Mouse (Mus musculus) adrenal gland, postnatal 36 days (tissue): ENCODE data around the gene Alox12e. TPM values are rescaled to one million over a fixed set of nuclear protein-coding genes. Genes with fewer than 3 reads are reported as not detected.

Experiments
- DNase-seq, 2 experiments: peaks; one replicate each; pipeline ENCODE4 v3.0.0; 2021; ENCODE audit warnings: mixed read lengths in 1 of 2
- total RNA-seq, 2 experiments: library from RNA; stranded (reverse); gene quantifications; 2 replicates each; pipeline ENCODE4 v1.2.3; 2021

Alox12e gene
- total RNA-seq, 2 experiments from 2014 or later: not detected

DNA sequence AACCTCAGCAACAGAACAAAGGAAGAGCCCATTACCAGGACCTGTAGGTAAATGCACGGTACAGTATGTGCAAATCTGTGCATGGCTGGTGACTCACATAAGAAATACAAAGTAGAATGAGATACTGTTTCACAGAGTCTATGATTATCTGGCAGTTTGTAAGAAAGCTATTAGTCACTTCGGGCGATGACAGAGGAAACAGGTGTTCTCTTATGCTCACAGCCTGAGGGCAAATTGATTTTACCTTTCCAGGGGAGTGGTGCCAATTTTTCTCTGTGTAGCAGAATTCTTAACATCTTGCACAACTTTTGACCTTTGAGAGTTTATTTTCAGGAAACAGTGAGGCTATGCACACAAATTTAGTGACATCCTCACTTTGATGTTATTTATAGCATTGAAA is 37.7 kb downstream of the Alox12e start:
- DNase-seq: no peak

DNA sequence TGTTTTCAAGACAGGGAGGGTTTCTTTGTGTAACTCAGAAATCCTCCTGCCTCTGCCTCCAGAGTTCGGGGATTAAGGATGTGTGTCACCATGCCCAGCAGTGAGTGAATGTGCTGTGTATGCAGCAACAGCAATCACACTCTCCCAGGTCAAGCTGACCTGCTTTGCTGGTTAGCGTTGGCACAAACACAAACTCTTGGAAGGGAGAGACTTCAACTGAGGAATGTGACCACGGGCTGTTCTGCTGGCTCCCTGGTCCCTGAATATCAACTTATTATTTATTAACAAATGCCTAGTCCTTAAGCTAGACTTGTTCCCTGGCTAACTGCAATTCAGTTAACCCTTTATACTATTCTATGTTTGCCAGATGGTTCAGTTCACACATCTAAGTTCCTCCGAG is 38.8 kb downstream of the Alox12e start:
- no peak for DNase-seq

DNA sequence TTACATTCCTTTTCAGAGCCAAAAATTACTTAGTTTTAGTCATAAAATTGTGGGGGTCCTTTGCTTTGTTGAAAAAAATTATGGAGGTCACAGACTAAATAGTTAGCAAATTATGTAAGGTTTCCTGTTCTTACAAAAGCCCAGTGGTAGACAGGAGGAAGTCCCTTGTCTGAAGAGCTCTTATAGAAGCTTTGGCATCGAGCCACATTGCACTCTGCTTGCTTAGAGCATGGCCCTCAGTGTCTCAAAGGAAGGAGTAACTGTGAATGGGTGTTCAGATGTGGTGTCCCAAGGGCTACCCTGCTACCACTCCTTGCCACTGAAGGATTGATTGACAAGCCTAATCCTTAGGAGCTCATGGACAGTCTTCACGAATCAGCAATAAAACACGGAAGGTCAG is 42.0 kb downstream of the Alox12e start:
- no peak for DNase-seq

DNA sequence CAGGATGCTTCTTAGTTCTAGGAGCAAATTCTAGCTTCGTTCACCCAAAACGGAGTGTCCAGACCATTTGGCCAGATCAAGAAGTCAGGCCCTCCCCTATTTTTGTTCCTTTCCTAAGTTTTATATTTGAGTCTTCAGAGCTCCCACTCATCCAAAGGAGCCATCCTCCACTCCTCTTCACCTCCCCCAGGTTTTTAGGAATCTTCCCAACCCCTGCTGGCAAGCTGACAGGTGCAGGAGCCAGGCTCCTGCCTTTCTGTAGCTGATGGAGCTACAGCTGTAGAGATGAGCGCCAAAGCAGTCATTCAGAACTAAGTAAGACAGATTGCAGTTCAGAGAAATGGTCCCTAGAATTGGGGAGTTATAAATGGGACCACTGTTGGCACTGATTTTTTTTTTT is 43.5 kb downstream of the Alox12e start:
- no peak for DNase-seq

DNA sequence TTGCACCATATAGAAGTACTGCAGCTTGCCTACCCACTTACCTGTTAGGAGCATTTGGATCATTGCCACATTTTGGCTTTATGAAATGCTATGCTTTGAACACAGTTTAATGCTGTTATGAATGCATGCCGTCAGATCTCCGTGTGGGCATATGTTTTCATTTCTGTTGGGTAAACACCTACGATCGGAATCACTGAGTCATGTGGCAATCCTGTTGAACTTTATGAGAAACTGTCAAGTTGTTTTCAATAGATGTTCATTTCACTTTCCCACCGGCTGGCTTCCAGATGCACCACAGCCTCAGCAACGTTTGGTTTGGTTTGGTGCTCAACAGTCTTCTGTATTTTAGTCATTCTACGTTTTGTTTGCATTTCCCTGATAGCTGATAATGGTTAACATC is 50.8 kb downstream of the Alox12e start:
- DNase-seq: no peak

DNA sequence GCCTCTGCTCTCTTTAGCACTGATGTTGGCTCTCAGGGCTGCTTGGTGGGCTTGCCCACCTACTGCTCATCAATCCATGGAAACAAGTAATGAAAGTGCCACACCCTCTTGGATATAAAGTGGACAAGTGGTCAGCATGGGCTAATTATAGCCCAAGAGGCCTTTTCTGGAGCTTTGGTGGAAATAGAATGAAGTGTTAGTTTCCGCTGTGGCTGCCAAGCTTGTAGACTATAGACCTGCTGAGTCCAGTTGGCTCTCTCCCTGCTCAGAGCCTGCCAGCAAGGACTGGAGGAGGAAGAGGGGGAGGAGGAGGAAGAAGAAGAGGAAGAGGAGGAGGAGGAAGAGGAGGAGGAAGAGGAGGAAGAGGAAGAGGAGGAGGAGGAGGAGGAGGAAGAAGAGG is 56.0 kb downstream of the Alox12e start:
- no peak for DNase-seq

DNA sequence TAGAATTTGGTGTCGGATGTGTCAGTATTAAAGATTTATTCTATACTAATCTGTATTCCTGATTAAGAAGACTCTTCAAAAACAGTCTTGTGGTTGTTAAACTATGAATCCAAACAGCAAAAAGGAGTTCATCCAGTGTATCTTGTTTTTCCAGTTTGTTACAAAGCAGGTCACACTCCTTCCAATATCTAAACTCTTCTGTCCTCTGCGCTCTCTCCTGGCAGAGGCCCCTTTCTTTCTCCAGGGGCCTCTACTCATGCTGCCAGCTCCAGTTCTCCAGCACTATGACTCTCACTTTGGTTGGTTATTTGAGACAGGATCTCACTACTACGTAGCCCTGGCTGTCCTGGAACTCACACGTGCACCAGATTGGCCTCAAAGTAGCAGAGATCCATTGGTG is 56.6 kb downstream of the Alox12e start:
- no peak for DNase-seq

Other genes with a start within 250 kb of the Alox12e start
- gene Asgr2, start 230.0 kb downstream of the Alox12e start, total RNA-seq: 1 to 10 TPM in 1 of 2 experiments, under 1 TPM in 1; 0.60 to 2.1 TPM
- gene Mgl2, start 192.3 kb downstream of the Alox12e start, total RNA-seq: 1 to 10 TPM; 2.7 to 3.4 TPM
- 1 to 10 TPM; 2.4 to 6.5 TPM for gene Clec10a, start 166.4 kb downstream of the Alox12e start, total RNA-seq
- under 1 TPM in 1 of 2 experiments, not detected in 1; 0.23 TPM for gene Slc16a11, start 109.9 kb downstream of the Alox12e start, total RNA-seq
- 1 to 10 TPM; 2.7 to 3.0 TPM for gene Slc16a13, start 101.6 kb downstream of the Alox12e start, total RNA-seq
- 10 to 100 TPM; 10.7 to 18.9 TPM for gene Bcl6b, start 92.8 kb downstream of the Alox12e start, total RNA-seq
- 10 to 100 TPM; 38.6 to 61.4 TPM for gene 0610010K14Rik, start 84.7 kb downstream of the Alox12e start, total RNA-seq
- 1 to 10 TPM; 4.9 to 7.3 TPM for gene Gm21988, start 82.8 kb downstream of the Alox12e start, total RNA-seq
- gene Rnasek, start 82.8 kb downstream of the Alox12e start, total RNA-seq: 100 to 1,000 TPM; 224 to 245 TPM
- gene Alox12, start 67.3 kb downstream of the Alox12e start, total RNA-seq: 1 to 10 TPM; 1.2 to 1.8 TPM
- 1 to 10 TPM; 1.9 to 6.0 TPM for gene Alox15, start 29.4 kb upstream of the Alox12e start, total RNA-seq
- gene Pelp1, start 87.4 kb upstream of the Alox12e start, total RNA-seq: 10 to 100 TPM; 24.6 to 26.0 TPM
- 10 to 100 TPM; 18.5 to 26.6 TPM for gene Arrb2, start 110.0 kb upstream of the Alox12e start, total RNA-seq
- gene Med11, start 129.3 kb upstream of the Alox12e start, total RNA-seq: 10 to 100 TPM; 20.3 to 24.4 TPM
- gene Zmynd15, start 136.8 kb upstream of the Alox12e start, total RNA-seq: 1 to 10 TPM; 1.4 to 1.8 TPM
- 1 to 10 TPM; 7.4 to 8.5 TPM for gene Cxcl16, start 137.4 kb upstream of the Alox12e start, total RNA-seq
- under 1 TPM in 1 of 2 experiments, not detected in 1; 0.46 TPM for gene Tm4sf5, start 182.6 kb upstream of the Alox12e start, total RNA-seq
- gene Vmo1, start 192.0 kb upstream of the Alox12e start, total RNA-seq: under 1 TPM in 1 of 2 experiments, not detected in 1; 0.66 TPM
- not detected for gene Gltpd2, start 196.6 kb upstream of the Alox12e start, total RNA-seq
- gene Psmb6, start 202.7 kb upstream of the Alox12e start, total RNA-seq: 100 to 1,000 TPM; 282 to 297 TPM
- gene Gm40193, start 210.3 kb upstream of the Alox12e start, total RNA-seq: not detected
- gene Pld2, start 217.4 kb upstream of the Alox12e start, total RNA-seq: 1 to 10 TPM; 8.1 to 8.6 TPM
- gene Mink1, start 240.3 kb upstream of the Alox12e start, total RNA-seq: 10 to 100 TPM; 39.2 to 42.6 TPM